Mouse (Mus musculus): ENCODE data around the gene Naa80.

Naa80 gene

GRCm38 (mm10) chr9:107607653-107608245 is 29.1 kb downstream of the Naa80 start:
- no peaks in the 10 kb centered on the region for H3K36me3 ChIP-seq (ENCODE audit: control insufficient read depth, insufficient read depth, low read length, poor library complexity, severe bottlenecking)
- no peak for DNase-seq (ENCODE audit: low read depth, low spot score)

GRCm38 (mm10) chr9:107608741-107609432 is 30.2 kb downstream of the Naa80 start, which contains the start of gene Sema3b:
Gene Sema3b (minus strand): TSS chr9:107609229.
- H3K27me3 ChIP-seq (ENCODE audit: control insufficient read depth, insufficient read depth, low read length, poor library complexity, severe bottlenecking) = no peaks in the 10 kb centered on the region
- H3K36me3 ChIP-seq (ENCODE audit: control insufficient read depth, insufficient read depth, low read length, poor library complexity, severe bottlenecking) = no peaks in the 10 kb centered on the region
- DNase-seq (ENCODE audit: low read depth, low spot score) = no peak

More at GRCm38 (mm10) chr9:107607653-107608245, 29.1 kb downstream of the Naa80 start:
- no peaks in the 10 kb centered on the region for H3K27me3 ChIP-seq (ENCODE audit: control insufficient read depth, insufficient read depth, low read length, poor library complexity, severe bottlenecking)

- Histone ChIP-seq H3K36me3 (ENCODE audit: control insufficient read depth, insufficient read depth, low read length, poor library complexity, severe bottlenecking) (peaks cover 4% of the 10 kb centered on the region; the same call in 1 of the 2 replicates), H3K27me3 (ENCODE audit: control insufficient read depth, insufficient read depth, low read length, poor library complexity, severe bottlenecking) (no peaks in the 10 kb centered on the region)
- DNase-seq (ENCODE audit: low read depth, low spot score) = no peak
These were observed 30.7 kb downstream of the Naa80 start for GRCm38 (mm10) chr9:107609433-107609830.

DNA sequence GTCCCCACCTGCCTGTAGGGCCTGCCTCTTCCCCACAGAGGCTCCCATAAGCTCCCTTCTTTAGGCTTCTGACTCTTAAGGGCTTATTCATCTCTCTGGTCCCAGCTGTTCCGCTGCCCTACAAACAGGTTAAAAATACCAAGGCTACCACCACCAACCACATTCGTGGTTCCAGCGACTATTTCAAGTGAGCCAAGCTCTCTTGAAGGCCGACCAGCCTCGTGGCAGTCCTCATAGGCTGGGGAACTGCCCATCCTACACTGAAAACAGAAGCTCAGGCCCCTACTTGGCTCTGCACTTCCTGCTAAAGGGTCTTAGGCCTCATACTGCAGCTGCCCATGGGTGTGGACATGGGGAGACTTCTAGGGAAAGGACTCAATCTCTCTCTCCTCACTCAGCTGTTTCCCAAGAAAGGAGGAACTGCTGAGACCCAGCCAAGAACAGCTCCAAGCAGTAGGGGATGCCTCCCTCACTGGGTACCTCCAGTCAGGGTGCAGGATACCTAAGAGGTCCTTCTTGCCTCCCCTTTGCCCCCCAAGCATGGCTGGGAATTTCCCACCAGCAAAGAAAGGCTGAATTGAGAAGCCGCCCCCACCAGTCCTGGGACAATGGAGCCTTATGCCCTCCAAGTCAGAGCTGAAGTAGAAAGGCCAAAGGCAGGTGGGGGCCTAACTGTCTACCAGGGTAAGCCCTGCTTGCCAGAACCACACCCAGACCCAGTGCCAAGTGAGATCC is 32.9 kb downstream of the Naa80 start:
- no peak for DNase-seq (ENCODE audit: low read depth, low spot score)
- H3K27me3 ChIP-seq (ENCODE audit: control insufficient read depth, insufficient read depth, low read length, poor library complexity, severe bottlenecking) = no peaks in the 10 kb centered on the region
- H3K36me3 ChIP-seq (ENCODE audit: control insufficient read depth, insufficient read depth, low read length, poor library complexity, severe bottlenecking) = peaks cover 15% of the 10 kb centered on the region

GRCm38 (mm10) chr9:107612191-107612944 is 33.7 kb downstream of the Naa80 start:
- Histone ChIP-seq H3K36me3 (ENCODE audit: control insufficient read depth, insufficient read depth, low read length, poor library complexity, severe bottlenecking) (peaks cover 15% of the 10 kb centered on the region), H3K27me3 (ENCODE audit: control insufficient read depth, insufficient read depth, low read length, poor library complexity, severe bottlenecking) (no peaks in the 10 kb centered on the region)
- DNase-seq (ENCODE audit: low read depth, low spot score) = peak; percentile 98

DNA sequence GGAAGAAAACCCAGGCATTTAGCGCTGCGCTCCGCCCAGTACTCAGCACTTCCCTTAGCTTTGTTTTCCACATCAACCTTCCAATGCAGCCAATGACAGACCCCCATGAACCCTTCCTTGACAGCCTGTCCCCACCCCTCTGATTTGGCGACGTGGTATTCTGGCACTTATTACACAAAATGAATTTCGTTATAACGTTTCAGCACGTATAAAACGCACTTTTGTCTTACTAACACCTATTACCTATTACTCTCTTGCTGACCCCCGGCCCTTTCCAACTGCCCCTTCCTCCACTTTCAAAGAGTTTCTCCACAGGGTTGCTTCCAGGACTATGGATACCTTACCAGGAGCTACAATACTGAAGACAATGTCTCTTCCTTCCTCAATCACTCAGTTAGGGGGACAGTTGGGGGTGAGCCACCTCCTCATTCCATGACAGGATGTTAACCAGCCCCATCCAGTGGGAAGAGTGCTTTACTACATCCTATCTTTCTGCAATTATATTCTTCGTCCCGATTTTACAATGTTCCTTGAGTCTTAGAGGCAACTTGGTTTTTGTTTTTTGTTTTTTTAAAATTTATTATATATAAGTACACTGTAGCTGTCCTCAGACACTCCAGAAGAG is 34.4 kb downstream of the Naa80 start:
- DNase-seq (ENCODE audit: low read depth, low spot score) = no peak
- H3K27me3 ChIP-seq (ENCODE audit: control insufficient read depth, insufficient read depth, low read length, poor library complexity, severe bottlenecking) = no peaks in the 10 kb centered on the region
- H3K36me3 ChIP-seq (ENCODE audit: control insufficient read depth, insufficient read depth, low read length, poor library complexity, severe bottlenecking) = peaks cover 19% of the 10 kb centered on the region

DNA sequence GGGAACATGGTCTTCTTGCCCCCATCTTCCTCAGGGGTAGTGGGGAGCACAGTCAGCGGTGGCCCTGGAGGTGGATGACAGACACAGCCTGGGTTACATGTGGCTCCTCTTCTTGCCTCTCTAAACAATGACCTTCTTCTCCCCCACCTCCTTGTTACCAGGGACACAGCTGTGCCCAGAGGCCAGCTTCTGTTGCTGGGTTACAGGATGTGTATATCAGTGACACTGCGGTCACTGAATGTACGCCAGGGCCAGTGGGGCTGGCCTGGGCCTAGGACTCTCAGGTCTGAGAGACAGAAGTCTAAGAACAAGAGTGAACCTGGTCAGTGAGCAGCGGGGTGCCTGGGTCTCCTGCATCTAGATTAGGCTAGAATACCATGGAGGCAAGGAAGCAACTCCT is 36.3 kb downstream of the Naa80 start:
- H3K36me3 ChIP-seq (ENCODE audit: control insufficient read depth, insufficient read depth, low read length, poor library complexity, severe bottlenecking) = peaks cover 24% of the 10 kb centered on the region
- no peak for DNase-seq (ENCODE audit: low read depth, low spot score)
- H3K27me3 ChIP-seq (ENCODE audit: control insufficient read depth, insufficient read depth, low read length, poor library complexity, severe bottlenecking) = no peaks in the 10 kb centered on the region

DNA sequence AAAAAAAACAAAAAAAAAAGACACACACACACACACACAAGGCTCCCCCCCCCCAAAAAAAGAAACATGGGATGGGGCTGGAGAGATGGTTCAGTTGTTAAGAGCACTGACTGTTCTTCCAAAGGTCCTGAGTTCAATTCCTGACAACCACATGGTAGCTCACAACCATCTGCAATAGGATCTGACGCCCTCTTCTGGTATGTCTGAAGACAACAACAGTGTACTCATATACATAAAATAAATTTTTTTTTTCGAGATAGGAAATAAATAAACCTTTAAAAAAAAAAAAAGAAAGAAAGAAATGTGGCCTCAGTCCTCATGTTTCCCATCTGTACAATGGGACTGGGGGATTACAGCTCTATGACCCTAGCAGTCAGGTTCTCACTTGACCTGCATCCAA is 38.8 kb downstream of the Naa80 start:
- peak; percentile 46 for DNase-seq (ENCODE audit: low read depth, low spot score)
- peaks cover 24% of the 10 kb centered on the region for H3K36me3 ChIP-seq (ENCODE audit: control insufficient read depth, insufficient read depth, low read length, poor library complexity, severe bottlenecking)
- no peaks in the 10 kb centered on the region for H3K27me3 ChIP-seq (ENCODE audit: control insufficient read depth, insufficient read depth, low read length, poor library complexity, severe bottlenecking)

DNA sequence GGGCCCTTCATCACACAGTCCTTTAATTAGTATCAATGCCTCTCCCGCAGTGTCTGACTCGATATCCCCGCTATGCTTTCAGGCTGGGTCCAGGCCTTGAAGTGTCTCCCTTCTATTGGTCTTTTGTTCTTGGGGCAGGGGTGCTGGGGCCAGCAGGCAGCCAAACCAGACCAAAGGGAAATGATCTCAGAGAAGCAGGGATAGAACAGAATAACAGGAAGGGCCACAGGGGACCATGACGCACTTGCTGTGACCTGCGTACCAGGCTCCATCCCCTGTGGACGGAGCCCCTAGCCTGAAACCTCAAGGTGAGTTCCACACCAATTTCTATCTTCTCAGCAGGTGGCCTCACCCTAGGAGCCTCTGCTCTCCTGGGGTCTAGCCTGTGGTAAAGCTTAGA is 39.4 kb downstream of the Naa80 start:
- H3K27me3 ChIP-seq (ENCODE audit: control insufficient read depth, insufficient read depth, low read length, poor library complexity, severe bottlenecking) = no peaks in the 10 kb centered on the region
- DNase-seq (ENCODE audit: low read depth, low spot score) = no peak
- peaks cover 24% of the 10 kb centered on the region for H3K36me3 ChIP-seq (ENCODE audit: control insufficient read depth, insufficient read depth, low read length, poor library complexity, severe bottlenecking)

DNA sequence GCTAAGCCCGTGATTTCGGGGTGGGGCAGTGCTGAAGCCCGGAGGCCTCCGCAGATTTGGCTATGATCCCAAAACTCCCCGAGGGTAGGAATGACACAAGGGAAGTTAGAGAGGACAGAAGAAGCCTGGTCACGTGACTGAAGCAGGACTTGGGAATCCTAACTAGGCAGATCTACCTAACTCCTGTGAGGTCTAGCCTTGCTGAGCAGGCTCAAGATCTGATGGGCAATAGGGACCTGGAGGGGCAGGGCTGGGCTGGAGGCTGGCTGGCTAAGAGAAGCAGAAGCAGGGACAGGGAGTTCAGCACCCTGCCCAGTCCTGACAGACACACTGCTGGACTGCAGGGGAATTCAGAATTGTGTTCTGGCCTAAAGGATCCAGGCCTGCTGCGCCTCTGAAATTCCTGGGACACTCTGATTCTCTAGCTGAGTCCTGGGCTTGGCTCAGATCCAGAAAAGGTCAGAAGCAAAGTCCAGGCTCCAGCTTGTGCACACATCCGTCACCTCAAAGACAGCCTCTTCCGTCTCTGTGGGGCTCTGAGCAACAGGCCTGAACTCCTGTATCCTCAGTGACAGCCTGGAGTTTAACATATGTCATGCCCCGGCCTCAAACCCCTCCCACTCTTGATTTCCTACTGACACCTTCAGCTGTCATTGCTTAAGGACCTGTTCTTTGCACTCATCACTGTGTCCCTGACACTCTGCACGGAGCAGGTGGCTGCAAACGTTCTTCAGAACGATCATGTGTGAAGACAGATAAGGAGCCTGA is 40.3 kb downstream of the Naa80 start:
- Histone ChIP-seq H3K27me3 (ENCODE audit: control insufficient read depth, insufficient read depth, low read length, poor library complexity, severe bottlenecking) (no peaks in the 10 kb centered on the region), H3K36me3 (ENCODE audit: control insufficient read depth, insufficient read depth, low read length, poor library complexity, severe bottlenecking) (peaks cover 24% of the 10 kb centered on the region)
- DNase-seq (ENCODE audit: low read depth, low spot score) = no peak

GRCm38 (mm10) chr9:107619546-107619879 is 40.8 kb downstream of the Naa80 start:
- no peak for DNase-seq (ENCODE audit: low read depth, low spot score)
- Histone ChIP-seq H3K36me3 (ENCODE audit: control insufficient read depth, insufficient read depth, low read length, poor library complexity, severe bottlenecking) (peaks cover 20% of the 10 kb centered on the region), H3K27me3 (ENCODE audit: control insufficient read depth, insufficient read depth, low read length, poor library complexity, severe bottlenecking) (no peaks in the 10 kb centered on the region)

GRCm38 (mm10) chr9:107620954-107621353 is 42.3 kb downstream of the Naa80 start:
- Histone ChIP-seq H3K27me3 (ENCODE audit: control insufficient read depth, insufficient read depth, low read length, poor library complexity, severe bottlenecking) (no peaks in the 10 kb centered on the region), H3K36me3 (ENCODE audit: control insufficient read depth, insufficient read depth, low read length, poor library complexity, severe bottlenecking) (peaks cover 13% of the 10 kb centered on the region)
- no peak for DNase-seq (ENCODE audit: low read depth, low spot score)

DNA sequence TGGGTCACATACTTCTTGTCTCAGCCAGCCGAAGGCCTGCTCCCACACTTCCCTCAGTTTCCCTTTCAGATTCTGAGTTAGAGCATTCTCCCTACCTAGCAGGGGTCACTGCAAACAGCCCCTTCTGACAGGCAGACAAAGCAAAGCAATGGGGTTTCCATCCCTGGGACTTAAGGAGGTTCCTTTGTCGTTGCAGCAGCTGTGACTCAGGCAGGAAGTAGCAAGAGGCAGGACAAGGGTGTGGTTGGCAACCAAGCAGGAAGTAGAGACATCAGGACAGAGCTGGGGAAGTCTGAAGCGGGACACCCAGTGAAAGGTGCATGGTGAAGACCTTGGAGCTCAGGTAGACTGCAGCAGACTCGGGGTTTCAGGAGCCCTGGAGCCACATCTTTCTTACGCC is 45.9 kb downstream of the Naa80 start:
- H3K27me3 ChIP-seq (ENCODE audit: control insufficient read depth, insufficient read depth, low read length, poor library complexity, severe bottlenecking) = no peaks in the 10 kb centered on the region
- peaks cover 4% of the 10 kb centered on the region; the same call in 1 of the 2 replicates for H3K36me3 ChIP-seq (ENCODE audit: control insufficient read depth, insufficient read depth, low read length, poor library complexity, severe bottlenecking)
- peak; percentile 56 for DNase-seq (ENCODE audit: low read depth, low spot score)

DNA sequence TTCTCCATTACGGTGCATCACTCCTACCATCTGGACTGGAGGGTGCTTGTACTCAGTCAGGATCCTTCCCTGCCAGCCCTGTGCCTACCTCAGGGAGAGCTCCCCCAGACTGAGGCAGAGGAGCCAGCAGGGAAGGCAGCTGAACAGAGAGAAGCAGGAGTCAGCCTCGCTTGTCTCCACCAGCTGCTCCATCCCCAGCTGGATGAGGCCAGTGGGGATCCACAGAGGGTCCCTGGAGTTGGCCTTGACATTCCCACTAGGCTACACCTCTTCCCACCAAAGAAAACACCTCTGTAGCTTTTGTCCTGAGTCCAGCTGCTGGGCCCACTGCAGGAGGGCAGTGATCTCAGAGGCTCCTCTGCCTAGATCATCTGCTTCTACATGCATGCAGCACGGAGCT is 46.3 kb downstream of the Naa80 start:
- DNase-seq (ENCODE audit: low read depth, low spot score) = no peak
- H3K36me3 ChIP-seq (ENCODE audit: control insufficient read depth, insufficient read depth, low read length, poor library complexity, severe bottlenecking) = peaks cover 3% of the 10 kb centered on the region; the same call in 1 of the 2 replicates
- no peaks in the 10 kb centered on the region for H3K27me3 ChIP-seq (ENCODE audit: control insufficient read depth, insufficient read depth, low read length, poor library complexity, severe bottlenecking)

Data from splenic B cell, adult 2 months (primary cell).